Mouse (Mus musculus) heart, adult 9 months (tissue): ENCODE results near the gene Kcnb1.

ENCODE experiments used
- DNase-seq, 2 experiments: peaks; one replicate each; pipeline ENCODE4 v3.0.0; 2022; ENCODE audit warnings: low spot score in 2 of 2

The Kcnb1 gene

GRCm38 (mm10) chr2:167060761-167061160, 129.2 kb downstream of the Kcnb1 start:
- no peak for DNase-seq

GRCm38 (mm10) chr2:167060360-167060759, 129.6 kb downstream of the Kcnb1 start:
- DNase-seq: no peak

DNA sequence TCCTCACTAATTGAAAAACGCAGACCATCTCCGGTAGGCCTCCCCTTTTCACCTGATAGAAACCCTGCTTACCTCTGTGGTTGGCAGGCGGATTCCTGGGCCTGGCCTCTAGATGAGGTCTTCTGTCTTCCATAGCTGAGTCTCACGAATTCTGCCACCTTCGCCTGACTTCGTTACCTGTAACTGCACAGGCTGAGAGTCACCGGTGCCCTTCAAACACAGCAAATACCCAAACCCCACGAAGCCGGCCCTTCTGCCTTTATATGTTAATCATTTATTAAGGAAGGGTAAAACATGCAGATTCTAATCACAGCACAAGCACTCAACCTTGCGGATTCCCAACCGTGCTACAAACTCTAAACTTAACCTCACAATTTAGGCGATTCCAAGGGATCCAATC, 130.0 kb downstream of the Kcnb1 start:
- no peak for DNase-seq

DNA sequence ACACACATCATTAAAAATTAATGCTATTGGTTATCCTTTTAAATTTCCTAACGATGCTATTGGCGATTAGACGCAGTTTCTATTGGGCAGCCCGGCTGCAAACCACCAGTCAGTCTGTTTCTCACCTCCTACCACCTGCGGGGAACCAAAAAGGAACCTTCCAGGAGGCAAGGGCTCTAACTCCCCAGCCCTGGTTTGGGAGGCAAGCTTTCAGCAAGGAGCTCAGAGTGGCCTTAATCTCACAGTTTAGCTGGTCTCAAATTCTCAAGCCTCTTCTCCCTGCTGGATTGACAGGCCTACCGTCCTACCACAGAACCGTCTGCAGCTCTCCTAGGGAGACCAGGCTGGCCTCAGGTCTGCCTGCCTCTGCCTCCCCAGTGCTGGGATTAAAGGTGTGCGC, 130.4 kb downstream of the Kcnb1 start:
- no peak for DNase-seq

- no peak for DNase-seq
These were observed 131.1 kb downstream of the Kcnb1 start for GRCm38 (mm10) chr2:167058814-167059387.

DNA sequence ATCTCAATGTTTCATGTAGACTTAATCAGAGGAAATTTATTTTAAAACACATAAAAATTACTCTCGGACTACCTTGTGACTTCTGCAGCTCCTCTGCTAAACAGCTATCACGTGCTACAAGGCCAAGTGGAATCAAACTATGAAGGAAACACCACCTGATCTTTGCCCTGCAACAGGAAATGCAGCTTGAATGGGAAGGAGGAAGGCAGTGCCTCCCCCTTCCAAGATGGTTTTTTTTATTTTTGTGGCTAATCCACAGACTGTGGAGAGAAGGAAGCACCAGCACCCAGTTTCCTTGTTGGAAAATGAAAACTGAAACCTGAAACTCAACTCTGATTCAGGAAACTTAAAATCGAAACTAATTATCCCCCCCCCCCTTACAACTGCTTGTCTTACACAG, 131.8 kb downstream of the Kcnb1 start:
- peak in 1 of 2 experiments; percentile 55 for DNase-seq

GRCm38 (mm10) chr2:167056942-167057323, 133.0 kb downstream of the Kcnb1 start:
- DNase-seq: peak in 1 of 2 experiments; percentile 62

DNA sequence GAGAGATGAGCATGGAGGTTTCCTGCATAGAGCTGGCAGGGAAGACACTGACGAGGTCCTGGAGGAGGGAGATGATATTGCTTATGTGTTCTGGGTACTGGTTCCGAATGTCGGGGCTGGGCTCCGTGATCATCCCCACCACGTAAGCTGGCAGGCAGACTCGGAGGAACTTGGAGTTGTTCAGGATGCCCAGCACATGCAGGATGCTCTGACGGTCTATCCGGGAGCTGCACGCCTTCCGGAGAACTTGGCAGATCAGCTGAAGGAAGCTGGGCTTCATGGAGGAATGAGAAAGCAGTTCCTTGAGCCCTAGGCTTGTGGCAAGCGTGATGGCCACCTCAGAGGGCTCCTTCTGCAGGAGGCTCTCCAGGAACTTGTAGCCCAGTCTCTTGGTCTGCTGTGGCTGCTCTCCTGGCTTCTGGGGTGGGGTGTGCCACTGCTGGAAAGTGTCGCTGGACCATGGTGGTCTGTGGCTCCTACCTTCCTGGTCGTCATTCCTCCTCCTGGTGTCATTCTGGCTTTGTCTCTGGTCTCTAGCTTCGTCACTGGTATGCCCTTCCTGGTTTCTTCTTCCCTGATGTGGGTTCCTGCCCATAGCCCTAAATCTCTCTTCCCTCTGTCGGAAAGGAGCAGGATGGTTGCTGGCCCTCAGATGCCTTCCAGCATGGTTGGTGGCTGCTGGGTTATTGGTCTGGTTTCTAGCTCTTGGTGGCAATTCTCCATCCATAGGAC, 133.6 kb downstream of the Kcnb1 start:
- DNase-seq: no peak

DNA sequence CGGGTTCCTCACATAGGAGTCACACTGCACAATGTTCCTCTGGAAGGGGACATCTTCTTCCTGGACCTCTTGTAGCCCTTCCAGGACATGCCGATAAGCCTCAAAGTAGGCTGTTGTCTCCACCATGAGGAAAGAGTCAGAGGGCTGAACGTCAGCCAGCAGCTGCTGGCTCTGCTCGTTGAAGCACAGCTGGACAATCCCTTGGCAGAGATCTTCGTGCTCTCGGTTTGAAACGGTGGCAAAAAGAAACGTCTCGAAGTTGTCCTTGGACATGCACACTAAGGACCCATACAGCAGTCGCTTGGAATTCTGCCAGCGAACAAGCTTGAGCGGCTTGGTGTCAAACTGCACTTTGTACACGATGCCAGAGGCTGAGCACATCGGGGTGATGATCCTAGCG, 134.6 kb downstream of the Kcnb1 start:
- DNase-seq: peak; percentile 74 to 79

- DNase-seq: no peak
These were observed 136.7 kb downstream of the Kcnb1 start for GRCm38 (mm10) chr2:167053127-167053844.

DNA sequence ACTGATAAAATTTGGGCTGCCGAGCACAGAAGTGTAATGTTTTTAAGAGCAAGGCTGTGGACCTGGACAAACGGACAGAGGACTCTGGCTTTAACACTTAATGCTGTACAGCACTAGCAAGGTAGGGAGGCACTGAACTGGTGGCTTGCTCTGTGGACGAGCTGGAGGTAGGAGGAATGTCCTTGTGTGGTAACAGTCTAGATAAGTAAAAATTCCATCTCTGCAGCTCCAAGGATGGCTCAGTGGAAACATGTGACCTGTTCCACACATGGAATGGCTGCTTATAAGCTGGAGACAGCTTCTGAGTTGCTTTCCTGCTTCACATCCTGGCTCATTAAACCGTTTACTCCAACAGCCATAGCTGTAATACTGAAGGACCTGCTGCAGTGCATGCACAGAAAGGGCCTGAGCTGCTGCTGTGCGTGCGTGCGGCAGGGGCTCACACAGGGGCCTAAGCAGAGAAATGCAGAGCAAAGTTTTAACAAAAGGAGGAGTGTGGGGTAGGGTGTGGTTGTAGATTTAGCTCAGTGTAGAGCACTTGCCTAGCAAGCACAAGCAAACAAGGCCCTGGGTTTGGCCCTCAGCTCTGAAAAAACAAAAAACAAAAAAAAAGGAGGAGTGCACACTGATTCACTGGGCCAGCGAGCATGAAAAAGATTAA, 141.1 kb downstream of the Kcnb1 start:
- no peak for DNase-seq

- no peak for DNase-seq
These were observed 141.7 kb downstream of the Kcnb1 start for GRCm38 (mm10) chr2:167048223-167048622.
